Mouse (Mus musculus) spleen, postnatal 0 days (tissue): ENCODE measurements around the gene Tubal3. TPM values are rescaled to one million over a fixed set of nuclear protein-coding genes. Genes with fewer than 3 reads are reported as not detected.

Source experiments
- polyA plus RNA-seq: library from polyadenylated mRNA; unstranded; fragments of >200 nt; fragmentation: Nextera tagmentation; extraction: Ambion mirVana; gene quantifications from 2 replicates; pipeline ENCODE4 v1.2.1, GENCODE M21; 2015

The Tubal3 gene
- not detected in 2 replicates for polyA plus RNA-seq

GRCm38 (mm10) chr13:3917571-3918311 lies at the start of gene Tubal3, which contains the start of gene Net1:
Gene Tubal3, plus strand, starts transcription at chr13:3918274.
Gene Net1, minus strand, starts transcription at chr13:3918220.

DNA sequence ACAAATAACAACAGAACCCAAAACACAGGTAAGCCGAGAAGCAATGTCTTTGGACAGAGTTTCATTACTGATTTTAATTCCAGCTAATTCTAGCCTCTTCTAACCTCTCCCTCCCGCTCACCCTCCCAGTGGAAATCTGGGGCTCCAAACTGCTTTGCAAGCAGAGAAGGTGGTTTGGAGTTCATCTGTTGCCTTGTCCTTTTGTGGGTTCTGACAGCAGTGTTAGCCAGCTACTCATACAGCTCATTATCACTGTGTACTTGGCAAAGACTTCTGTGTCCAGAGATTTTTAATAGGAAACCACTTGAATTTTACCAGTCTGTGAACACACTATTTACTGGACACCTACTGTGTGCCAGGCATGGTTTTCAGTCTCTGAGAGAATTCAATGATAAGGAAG lies 27.2 kb downstream of the Tubal3 start, which contains the start of gene Ucn3:
Gene Ucn3 (minus strand): TSS at position 101 of the 400 bp plus-strand sequence.

Other genes with a start within 250 kb of the Tubal3 start
- gene Calml3, start 114.0 kb upstream of the Tubal3 start, polyA plus RNA-seq = not detected in 2 replicates
- 0.28 TPM in 1 of 2 replicates, not detected in the other for gene Calm4, start 80.5 kb upstream of the Tubal3 start, polyA plus RNA-seq
- gene Calm5, start 64.1 kb upstream of the Tubal3 start, polyA plus RNA-seq = not detected in 2 replicates
- 54.9 and 61.7 TPM in 2 replicates for gene Net1, start 54 bp upstream of the Tubal3 start, polyA plus RNA-seq
- not detected in 2 replicates for gene Ucn3, start 27.1 kb downstream of the Tubal3 start, polyA plus RNA-seq
- gene Akr1c14, start 130.7 kb downstream of the Tubal3 start, polyA plus RNA-seq = 1.4 and 1.6 TPM in 2 replicates
- gene Akr1c18, start 232.4 kb downstream of the Tubal3 start, polyA plus RNA-seq = 0.23 and 0.42 TPM in 2 replicates